Mouse (Mus musculus): ENCODE measurements around the gene Trat1. TPM values are rescaled to one million over a fixed set of nuclear protein-coding genes. Genes with fewer than 3 reads are reported as not detected.

Gene Trat1
- total RNA-seq, 2 experiments from 2014 or later = 0.45 TPM; not detected in 1

DNA sequence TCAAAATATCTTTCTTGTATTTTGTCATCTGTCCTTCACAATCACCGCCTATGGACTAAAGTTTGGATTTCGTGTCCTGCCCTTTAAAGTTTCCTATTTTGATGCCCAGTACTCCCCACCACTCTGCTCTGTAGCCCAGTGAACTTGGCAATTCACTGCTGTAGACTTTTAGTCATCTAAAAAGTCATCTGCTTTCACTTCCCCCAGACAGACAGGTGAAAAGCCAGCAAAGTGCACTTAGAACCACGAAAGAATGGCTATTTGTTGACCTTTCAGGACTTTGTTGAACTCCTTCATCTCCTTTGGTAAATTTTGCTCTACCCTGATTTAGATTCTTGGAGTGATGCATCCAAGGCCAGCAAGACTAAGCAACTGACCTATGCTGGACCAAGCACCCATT lies 34.9 kb downstream of the Trat1 start:
- intact Hi-C loops (cut with DNase I) = no loop called here
- DNase-seq = no peak

- intact Hi-C loops (cut with DNase I) = no loop called here
- no peak for DNase-seq
These were observed 51.6 kb downstream of the Trat1 start for GRCm38 (mm10) chr16:48720259-48720658.

GRCm38 (mm10) chr16:48719679-48720078 lies 52.1 kb downstream of the Trat1 start:
- peak; percentile 2 to 3 for DNase-seq
- intact Hi-C loops (cut with DNase I) = no loop called here

DNA sequence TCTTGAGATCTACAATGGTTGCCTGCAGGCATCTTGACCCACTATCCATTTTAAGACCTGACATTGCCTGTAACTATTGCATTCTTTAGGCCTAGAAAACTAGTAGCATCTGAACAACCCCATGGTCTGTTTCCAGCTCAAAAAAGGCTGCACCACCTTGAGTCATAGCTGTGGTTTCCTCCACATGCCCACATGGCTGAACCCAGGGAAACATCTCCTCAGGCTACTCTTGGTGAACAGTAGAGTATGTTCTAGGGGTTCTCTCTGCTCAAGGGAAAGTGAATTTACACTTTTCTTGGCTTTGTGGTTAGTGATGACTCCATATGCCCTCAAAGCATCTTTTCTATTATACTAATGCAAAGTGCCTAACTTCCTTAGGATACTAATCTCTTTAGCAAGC lies 55.5 kb downstream of the Trat1 start:
- intact Hi-C loops (cut with DNase I) = no loop called here
- no peak for DNase-seq

- intact Hi-C loops (cut with DNase I) = no loop called here
- DNase-seq = no peak
These were observed 69.9 kb downstream of the Trat1 start for GRCm38 (mm10) chr16:48701896-48702295.

Other genes with a start within 250 kb of the Trat1 start
- not detected for gene Retnlb, start 44.8 kb upstream of the Trat1 start, total RNA-seq (2021)
- 1 to 10 TPM; 1.1 to 1.7 TPM for gene Retnla, start 70.5 kb upstream of the Trat1 start, total RNA-seq (2021)
- under 1 TPM; 0.79 to 0.97 TPM for gene Retnlg, start 100.6 kb upstream of the Trat1 start, total RNA-seq (2021)
- gene Dzip3, start 222.1 kb upstream of the Trat1 start, total RNA-seq (2021) = 10 to 100 TPM in 1 of 2 experiments, 1 to 10 TPM in 1; 8.5 to 10.2 TPM
- gene Cip2a, start 222.2 kb upstream of the Trat1 start, total RNA-seq (2021) = 1 to 10 TPM; 7.9 to 8.9 TPM